Mouse (Mus musculus) heart, adult 2 months (tissue): ENCODE measurements around the gene Slc25a38. TPM values are rescaled to one million over a fixed set of nuclear protein-coding genes. Genes with fewer than 3 reads are reported as not detected.

Experiments used
- DNase-seq, 2 experiments: peaks; one replicate each; pipeline ENCODE4 v3.0.0; 2021
- H3K27ac ChIP-seq: fragments of 200-600 bp; 2 replicates; pipeline ENCODE4 v1.8.1; 2022
- H3K27me3 ChIP-seq: fragments of 200-500 bp; 2 replicates; pipeline ENCODE4 v1.6.1; 2012; ENCODE audit warnings: mild to moderate bottlenecking, low read length, inconsistent platforms, mixed read lengths; ENCODE audit not compliant: control insufficient read depth, insufficient read depth
- H3K36me3 ChIP-seq: fragments of 200-500 bp; 2 replicates; pipeline ENCODE4 v1.6.1; 2012; ENCODE audit warnings: low read length, inconsistent platforms; ENCODE audit not compliant: control insufficient read depth, insufficient read depth
- H3K4me1 ChIP-seq: fragments of 200-500 bp; 2 replicates; pipeline ENCODE4 v1.6.1; 2011; ENCODE audit warnings: low read length; ENCODE audit not compliant: control insufficient read depth, insufficient read depth
- H3K4me3 ChIP-seq: fragments of 200-600 bp; 2 replicates; pipeline ENCODE4 v1.8.1; 2022
- H3K79me2 ChIP-seq: fragments of 200-500 bp; replicated peaks from 2 replicates; pipeline ENCODE4 v1.6.1; 2012; ENCODE audit warnings: mild to moderate bottlenecking, inconsistent platforms, low read length, moderate library complexity, mixed read lengths; ENCODE audit not compliant: control insufficient read depth, insufficient read depth
- H3K9ac ChIP-seq: fragments of 200-500 bp; 2 replicates; pipeline ENCODE4 v1.6.1; 2012; ENCODE audit warnings: low read depth, mild to moderate bottlenecking, control low read depth, inconsistent platforms, low read length, mixed read lengths
- CTCF ChIP-seq: fragments of 200-600 bp; IDR thresholded peaks from 2 replicates; pipeline ENCODE4 v1.8.1; 2022; ENCODE audit warnings: antibody characterized with exemption, mild to moderate bottlenecking, moderate library complexity
- EP300 ChIP-seq: fragments of 200-500 bp; IDR thresholded peaks from 2 replicates; pipeline ENCODE4 v1.6.1; 2011; ENCODE audit warnings: low read depth, low read length, control low read depth; ENCODE audit not compliant: insufficient read depth
- POLR2A ChIP-seq: fragments of 200-500 bp; IDR thresholded peaks from 2 replicates; pipeline ENCODE4 v1.6.1; 2011; ENCODE audit warnings: mild to moderate bottlenecking, low read depth, low read length, control low read depth; ENCODE audit not compliant: insufficient read depth
- WGBS: fragments of 180-500 bp; shearing (Covaris S2); methylation state at CpG from one replicate; pipeline ENCODE4 v1.1.7; 2018; 5-methylcytosine and 5-hydroxymethylcytosine counted together
- intact Hi-C: fragments of 180-260 bp; cut with DNase I; formaldehyde crosslinking; loops from one replicate; pipeline ENCODE4 v1.15.1; 2025
- polyA plus RNA-seq: library from polyadenylated mRNA; depleted of rRNA; stranded (reverse); fragments of >200 nt; gene quantifications from 2 replicates; pipeline ENCODE4 v1.2.3, GENCODE M21; 2012
- total RNA-seq, 2 experiments: library from RNA; stranded (reverse); gene quantifications; 2 replicates each; pipeline ENCODE4 v1.2.3; 2021

The Slc25a38 gene
- total and polyA plus RNA-seq, 3 experiments: 18.4 to 29.1 (median 22.7) TPM

DNA sequence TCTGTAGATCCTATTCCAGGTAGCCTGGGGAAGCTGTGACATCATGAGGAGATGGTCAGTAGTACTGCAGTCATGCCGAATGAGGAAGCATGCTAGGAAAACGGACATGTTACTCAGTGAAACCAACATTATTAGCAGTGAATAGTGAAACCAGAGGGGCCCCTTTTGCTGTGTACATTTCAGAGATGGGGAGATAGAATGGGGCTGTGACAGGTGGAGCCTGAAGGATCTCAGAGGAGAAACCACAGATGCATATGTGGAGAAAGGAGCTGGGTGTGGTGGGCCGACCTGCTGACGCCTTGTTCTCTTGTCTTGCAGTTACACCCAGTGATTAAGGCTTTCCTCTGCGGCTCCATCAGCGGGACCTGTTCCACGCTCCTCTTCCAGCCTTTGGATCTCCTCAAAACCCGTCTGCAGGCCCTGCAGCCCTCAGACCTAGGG, 6.0 kb downstream of the Slc25a38 start:
- Histone ChIP-seq H3K27ac (no peak overlapping the region), H3K4me3 (no peak overlapping the region), H3K27me3 (no peaks in the 10 kb centered on the region), H3K36me3 (no peaks in the 10 kb centered on the region), H3K4me1 (peaks cover 2% of the 10 kb centered on the region; the same call in 1 of the 2 replicates), H3K9ac (no peak overlapping the region), H3K79me2 (peaks cover 6% of the 10 kb centered on the region)
- TF ChIP-seq CTCF (no peak), POLR2A (no peak), EP300 (no peak)
- 80% methylated on average over 8 of the region's 8 CpGs for WGBS
- intact Hi-C loops: no loop called here
- no peak for DNase-seq

DNA sequence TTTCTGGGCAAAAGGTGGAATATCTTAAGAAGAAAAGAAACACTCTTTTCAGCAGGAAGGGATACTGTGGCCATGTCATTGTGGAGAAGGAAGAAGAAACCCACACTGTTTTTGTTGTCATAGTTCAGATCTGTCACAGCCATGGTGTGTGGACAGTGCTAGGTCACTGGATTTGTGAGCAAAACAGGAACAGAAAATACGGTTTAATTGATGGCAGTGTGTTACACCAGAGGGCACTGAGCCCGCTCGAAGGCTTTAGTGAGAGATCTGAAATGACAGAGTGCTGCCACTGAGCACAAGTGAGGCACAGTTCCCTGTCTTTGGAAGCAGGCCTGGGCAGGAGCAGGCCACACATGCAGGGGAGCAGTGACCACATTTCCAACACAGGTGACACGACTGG, 8.0 kb downstream of the Slc25a38 start:
- intact Hi-C loops: no loop called here
- Histone ChIP-seq H3K27ac (no peak overlapping the region), H3K4me1 (peaks cover 2% of the 10 kb centered on the region; the same call in 1 of the 2 replicates), H3K27me3 (no peaks in the 10 kb centered on the region), H3K79me2 (peaks cover 3% of the 10 kb centered on the region), H3K36me3 (no peaks in the 10 kb centered on the region), H3K9ac (no peak overlapping the region), H3K4me3 (no peak overlapping the region)
- 88% methylated on average over 4 of the region's 4 CpGs for WGBS
- DNase-seq: no peak
- no peak for TF ChIP-seq CTCF
- TF ChIP-seq POLR2A: no peak

DNA sequence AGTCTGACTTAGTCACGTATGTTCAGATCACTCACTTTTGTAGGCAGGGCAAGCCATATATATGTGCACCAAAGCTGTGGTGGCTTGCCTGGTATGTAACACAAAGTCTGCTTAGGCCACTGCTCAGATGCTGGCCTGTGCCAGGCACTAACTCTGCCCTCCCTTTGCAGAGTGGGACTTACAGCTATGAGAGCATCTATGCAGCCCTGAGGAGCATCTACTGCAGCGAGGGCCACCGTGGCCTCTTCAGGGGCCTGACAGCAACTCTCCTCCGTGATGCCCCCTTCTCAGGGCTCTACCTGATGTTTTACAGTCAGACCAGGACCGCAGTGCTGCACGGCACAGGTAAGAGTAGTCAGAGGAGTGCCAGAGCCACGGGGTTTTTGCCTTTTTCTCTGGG, 10.3 kb downstream of the Slc25a38 start:
- Histone ChIP-seq H3K9ac (no peak overlapping the region), H3K27me3 (no peaks in the 10 kb centered on the region), H3K27ac (no peak overlapping the region), H3K79me2 (no peaks in the 10 kb centered on the region), H3K4me1 (no peaks in the 10 kb centered on the region), H3K36me3 (no peaks in the 10 kb centered on the region), H3K4me3 (no peak overlapping the region)
- TF ChIP-seq POLR2A: no peak
- TF ChIP-seq EP300: no peak
- TF ChIP-seq CTCF: no peak
- DNase-seq: no peak
- intact Hi-C loops: no loop called here
- 92% methylated on average over 7 of the region's 7 CpGs for WGBS

- DNase-seq: no peak
- Histone ChIP-seq H3K4me1 (peaks cover 7% of the 10 kb centered on the region), H3K79me2 (no peaks in the 10 kb centered on the region; the same call in 1 of the 2 replicates), H3K9ac (no peak overlapping the region), H3K4me3 (peak overlapping the region; percentile 57), H3K36me3 (peaks cover 3% of the 10 kb centered on the region), H3K27me3 (no peaks in the 10 kb centered on the region), H3K27ac (peak overlapping the region; percentile 83)
- intact Hi-C loops: loop anchor here (1.0 to 5.0 kb wide), 2 partner anchors 17 to 370 kb away; partner anchors contain the start of gene Slc25a38
- no peak for TF ChIP-seq CTCF
- TF ChIP-seq EP300: no peak
- WGBS: 37% methylated on average over 11 of the region's 11 CpGs
Observed at GRCm38 (mm10) chr9:120126868-120127267, 16.7 kb downstream of the Slc25a38 start.

DNA sequence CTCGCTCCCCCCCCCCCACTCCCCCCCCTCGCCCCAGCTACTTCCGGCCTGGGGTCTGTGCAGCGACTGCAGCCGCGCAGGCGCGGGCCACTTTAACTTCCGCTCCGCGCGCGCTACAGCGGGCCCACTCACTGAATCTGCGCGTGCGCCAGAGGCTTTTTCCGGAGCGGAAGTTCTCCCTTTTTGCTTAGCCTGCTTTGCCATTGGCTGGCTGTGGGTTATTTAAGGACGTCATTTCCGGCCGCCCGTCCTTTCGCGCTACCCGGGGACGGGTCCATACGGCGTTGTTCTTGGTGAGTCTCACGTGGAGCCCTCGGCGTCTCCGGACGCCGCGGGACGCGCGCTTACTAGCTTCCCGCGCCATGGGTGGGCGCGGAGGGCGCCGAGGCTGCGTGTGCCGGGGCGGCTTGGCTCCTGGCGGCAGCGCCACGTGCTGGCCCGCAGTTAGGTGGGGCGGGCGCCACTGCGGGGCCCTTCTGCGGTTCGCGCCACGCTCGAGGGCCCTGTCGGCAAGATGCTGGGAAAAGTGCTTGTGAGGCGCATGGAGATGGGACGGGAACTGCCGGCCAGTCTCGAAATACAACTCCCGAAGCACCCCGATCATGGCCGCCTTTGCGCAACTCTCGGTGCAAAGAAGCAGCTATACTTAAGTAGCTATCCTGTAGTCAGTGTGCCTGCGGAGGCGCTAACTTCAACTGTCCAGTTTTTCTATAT, 17.5 kb downstream of the Slc25a38 start, which contains the start of gene Rpsa:
TSS of gene Rpsa (plus strand) at position 152 of the 714 bp plus-strand sequence.
- Histone ChIP-seq H3K4me3 (peak within 1 kb of the TSS; percentile 67), H3K4me1 (peaks cover 7% of the 10 kb centered on the region), H3K27me3 (no peaks in the 10 kb centered on the region), H3K79me2 (no peaks in the 10 kb centered on the region; the same call in 1 of the 2 replicates), H3K36me3 (peaks cover 3% of the 10 kb centered on the region), H3K9ac (peak within 1 kb of the TSS; percentile 96), H3K27ac (peak within 1 kb of the TSS; percentile 85)
- TF ChIP-seq EP300: 0 out of 2 replicates have a peak, but pooled peaks have one; percentile 47
- peak; percentile 90 for TF ChIP-seq POLR2A
- TF ChIP-seq CTCF: no peak
- peak; percentile 95 to 98 for DNase-seq
- WGBS: 1% methylated on average over 72 of the region's 72 CpGs
- intact Hi-C loops: loop anchor here (1.0 to 5.0 kb wide), 2 partner anchors 17 to 370 kb away; partner anchors contain the start of gene Slc25a38

- Histone ChIP-seq H3K27me3 (no peaks in the 10 kb centered on the region), H3K4me3 (no peak overlapping the region), H3K4me1 (peaks cover 7% of the 10 kb centered on the region), H3K9ac (no peak overlapping the region), H3K36me3 (peaks cover 3% of the 10 kb centered on the region), H3K79me2 (no peaks in the 10 kb centered on the region; the same call in 1 of the 2 replicates), H3K27ac (no peak overlapping the region)
- 44% methylated on average over 10 of the region's 10 CpGs for WGBS
- TF ChIP-seq EP300 (no peak), CTCF (no peak), POLR2A (no peak)
- intact Hi-C loops: loop anchor here (5.0 kb wide), 1 partner anchor 368 kb away; no protein-coding TSS in a partner anchor
- DNase-seq: no peak
Observed at GRCm38 (mm10) chr9:120129276-120129675, 19.1 kb downstream of the Slc25a38 start.
